Mouse (Mus musculus) spleen, postnatal 10 days (tissue): ENCODE data around the gene Map2k5.

Experiments used
- DNase-seq, 2 experiments: peaks; one replicate each; pipeline ENCODE4 v3.0.0; 2021 to 2022; ENCODE audit warnings: low spot score in 2 of 2

Gene Map2k5

GRCm38 (mm10) chr9:63341761-63342160 lies 35.9 kb downstream of the Map2k5 start:
- DNase-seq, result no peak

DNA sequence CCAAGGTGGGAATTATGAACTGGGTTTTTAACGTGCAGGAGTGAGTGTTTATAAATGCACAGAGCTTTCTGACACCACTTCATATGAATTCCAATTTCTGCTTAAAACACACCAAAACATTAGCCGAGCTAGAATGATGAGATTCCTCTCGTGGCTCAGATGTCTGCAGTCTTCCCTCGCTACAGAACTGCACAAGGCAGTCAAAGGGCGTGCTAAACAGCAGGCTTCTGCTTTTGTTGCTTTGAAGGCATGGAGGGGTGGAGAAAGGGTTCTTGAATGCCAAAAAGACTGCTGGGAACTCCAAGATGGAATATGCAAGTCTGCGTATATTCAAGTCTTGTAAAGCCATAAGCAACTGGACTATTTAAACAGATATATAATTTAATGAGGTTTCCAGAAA lies 38.4 kb downstream of the Map2k5 start:
- no peak for DNase-seq

DNA sequence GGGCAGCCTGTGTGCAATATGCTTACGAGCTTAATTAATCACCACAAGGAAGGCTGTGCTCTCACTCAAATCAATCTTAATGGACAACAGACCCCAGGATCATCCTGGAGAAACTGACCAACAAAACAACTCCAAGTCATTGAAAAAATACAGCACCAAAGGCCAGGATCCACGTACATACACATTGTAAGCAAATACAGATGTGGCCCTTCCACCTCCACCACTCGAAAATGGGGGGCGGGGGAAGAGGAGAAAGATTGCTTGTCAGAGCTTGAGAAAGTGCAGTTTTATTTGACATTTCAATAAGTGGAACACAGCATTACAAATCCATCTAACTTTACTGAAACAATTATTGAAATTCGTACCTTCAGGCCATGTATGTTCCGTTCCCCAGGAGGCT lies 39.0 kb downstream of the Map2k5 start:
- DNase-seq, result no peak

GRCm38 (mm10) chr9:63335816-63336215 lies 41.9 kb downstream of the Map2k5 start:
- no peak for DNase-seq

- DNase-seq, result peak in 1 of 2 experiments; percentile 29
Observed at GRCm38 (mm10) chr9:63333074-63333473, 44.6 kb downstream of the Map2k5 start.

GRCm38 (mm10) chr9:63331246-63331645 lies 46.5 kb downstream of the Map2k5 start:
- DNase-seq, result no peak

- DNase-seq, result no peak
Observed at GRCm38 (mm10) chr9:63328958-63329685, 48.6 kb downstream of the Map2k5 start.

GRCm38 (mm10) chr9:63315231-63315630 lies 62.5 kb downstream of the Map2k5 start:
- DNase-seq, result no peak

GRCm38 (mm10) chr9:63314126-63314525 lies 63.6 kb downstream of the Map2k5 start:
- no peak for DNase-seq

- no peak for DNase-seq
Observed at GRCm38 (mm10) chr9:63309956-63310355, 67.7 kb downstream of the Map2k5 start.

- no peak for DNase-seq
Observed at GRCm38 (mm10) chr9:63309008-63309407, 68.7 kb downstream of the Map2k5 start.

GRCm38 (mm10) chr9:63308441-63308840 lies 69.3 kb downstream of the Map2k5 start:
- DNase-seq, result no peak

- no peak for DNase-seq
Observed at GRCm38 (mm10) chr9:63302511-63302910, 75.2 kb downstream of the Map2k5 start.

GRCm38 (mm10) chr9:63298656-63299055 lies 79.0 kb downstream of the Map2k5 start:
- DNase-seq, result no peak

DNA sequence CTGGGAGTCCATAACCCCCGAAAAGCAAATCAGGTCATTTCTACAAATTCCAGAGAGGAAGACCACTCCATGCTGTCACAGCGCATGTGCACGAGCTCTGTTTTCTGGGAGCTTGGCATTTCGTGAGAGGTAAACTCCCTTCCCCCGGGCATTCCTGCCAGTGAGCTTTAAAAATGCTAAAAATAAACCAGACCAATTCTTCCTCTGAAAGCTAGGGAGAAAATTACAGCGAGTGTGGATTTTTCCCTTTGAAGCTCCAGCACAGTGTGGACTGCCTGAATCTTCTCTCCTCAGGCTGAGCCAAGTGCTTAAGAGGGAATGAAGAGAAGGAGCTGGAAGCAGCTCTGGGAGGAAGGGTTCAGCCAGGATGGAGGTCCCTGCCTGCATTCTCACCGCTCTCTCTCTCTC lies 82.1 kb downstream of the Map2k5 start:
- no peak for DNase-seq

DNA sequence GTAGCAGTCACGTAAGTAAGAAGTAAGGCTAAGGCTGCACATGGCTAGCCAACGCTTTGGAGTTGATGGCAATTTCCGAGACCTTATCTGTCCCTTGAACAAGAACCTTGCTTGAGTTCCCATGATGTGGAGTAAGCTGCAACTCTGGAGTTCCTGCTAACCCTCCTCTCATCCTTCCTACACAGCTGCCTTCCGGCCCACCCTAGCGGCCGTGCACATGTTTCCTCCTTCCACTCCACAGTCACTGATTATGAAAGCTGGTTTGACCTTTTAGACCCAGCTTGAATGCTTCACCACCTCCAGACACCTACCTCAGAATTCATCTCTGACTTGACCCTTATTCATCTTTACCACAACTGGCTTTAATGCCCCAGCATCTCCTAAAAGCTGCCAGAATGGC lies 82.9 kb downstream of the Map2k5 start:
- DNase-seq, result no peak

DNA sequence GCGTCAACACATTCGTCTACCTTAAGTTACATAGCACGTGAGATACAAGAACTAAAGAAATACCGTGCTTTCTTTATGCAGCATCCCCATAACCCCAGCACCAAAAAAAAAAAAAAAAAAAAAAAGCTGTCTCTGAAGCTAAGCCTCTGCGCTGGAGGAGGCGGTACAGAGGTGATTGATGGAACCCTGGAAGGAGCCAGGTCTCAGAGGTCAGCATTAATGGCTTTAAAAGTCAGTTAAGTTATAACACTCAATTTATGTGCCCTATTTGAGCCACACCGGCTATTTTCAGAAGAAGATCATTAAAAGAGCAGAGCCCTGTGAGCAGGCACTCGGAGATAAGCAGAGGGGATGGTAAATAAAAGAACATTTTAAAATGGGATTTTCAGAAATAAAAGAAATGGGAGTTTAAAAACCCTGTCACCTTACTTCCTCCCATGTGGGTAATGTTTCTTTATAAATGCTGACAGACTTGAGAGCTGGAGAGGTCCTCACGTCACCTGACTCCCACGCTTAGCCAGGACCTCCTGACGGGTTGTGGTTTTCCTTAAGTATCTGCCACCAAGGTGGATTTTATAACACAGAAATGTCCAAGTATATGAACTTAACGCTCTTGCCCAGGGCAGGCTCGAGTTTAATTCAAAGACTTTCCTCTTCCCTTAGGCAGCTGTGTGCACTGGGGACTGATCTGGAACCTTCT lies 83.8 kb downstream of the Map2k5 start:
- no peak for DNase-seq

GRCm38 (mm10) chr9:63288676-63289075 lies 89.0 kb downstream of the Map2k5 start:
- no peak for DNase-seq

GRCm38 (mm10) chr9:63284392-63284791 lies 93.3 kb downstream of the Map2k5 start:
- DNase-seq, result no peak

DNA sequence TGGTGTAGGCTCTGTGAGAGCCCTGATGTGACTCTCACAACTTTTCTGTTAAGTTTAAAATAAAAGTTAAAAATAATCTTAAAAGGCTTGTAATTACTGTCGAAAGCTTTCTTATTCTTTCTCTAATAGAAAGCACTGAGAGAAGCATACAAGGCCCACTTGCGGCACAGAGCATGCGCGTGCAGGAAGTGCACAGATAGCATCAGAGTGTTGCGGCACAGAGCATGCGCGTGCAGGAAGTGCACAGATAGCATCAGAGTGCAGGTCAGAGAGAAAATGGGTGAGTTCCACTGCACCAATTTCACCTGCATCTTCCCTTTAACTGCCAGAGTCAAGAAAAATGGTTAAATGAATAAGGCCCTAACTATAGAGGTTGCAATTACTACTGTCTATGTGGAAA lies 95.7 kb downstream of the Map2k5 start:
- DNase-seq, result no peak

DNA sequence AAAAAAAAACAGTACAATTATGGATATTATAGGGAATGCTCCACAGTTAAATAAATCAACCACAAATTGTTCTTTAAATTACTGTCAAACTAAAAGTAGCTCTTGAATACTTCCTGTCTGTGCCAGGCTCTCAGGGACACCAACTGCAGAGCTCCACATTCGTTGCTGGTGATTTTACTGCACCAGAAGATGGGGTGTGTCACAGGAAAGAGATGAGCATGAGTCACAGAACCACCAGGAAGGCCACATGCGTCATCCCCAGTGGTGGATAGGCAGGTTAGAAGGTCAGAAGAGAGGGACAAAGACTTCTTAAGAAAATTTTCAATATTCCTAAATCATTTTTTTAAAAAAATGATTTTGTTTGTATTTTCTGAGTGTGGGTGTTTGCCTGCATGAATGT lies 96.6 kb downstream of the Map2k5 start:
- DNase-seq, result no peak

DNA sequence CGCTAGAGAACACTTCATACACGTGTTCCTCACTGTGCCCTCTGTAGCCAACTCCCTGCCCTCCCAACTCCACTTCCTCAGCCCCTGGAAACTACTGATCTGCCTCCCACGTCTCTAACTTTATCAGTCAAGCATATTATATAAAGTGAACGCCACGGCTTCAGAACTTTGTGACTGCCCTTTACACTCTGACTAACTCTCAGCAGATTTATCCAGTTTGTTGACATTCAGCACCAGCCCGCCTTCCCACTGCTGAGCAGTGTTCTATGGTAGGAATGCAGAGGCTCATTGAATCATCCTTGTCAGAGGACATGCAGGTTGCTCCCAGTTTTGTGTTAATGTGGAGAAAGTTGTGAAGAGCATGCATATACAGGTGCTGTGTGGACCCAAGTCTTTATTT lies 103.9 kb downstream of the Map2k5 start:
- no peak for DNase-seq

DNA sequence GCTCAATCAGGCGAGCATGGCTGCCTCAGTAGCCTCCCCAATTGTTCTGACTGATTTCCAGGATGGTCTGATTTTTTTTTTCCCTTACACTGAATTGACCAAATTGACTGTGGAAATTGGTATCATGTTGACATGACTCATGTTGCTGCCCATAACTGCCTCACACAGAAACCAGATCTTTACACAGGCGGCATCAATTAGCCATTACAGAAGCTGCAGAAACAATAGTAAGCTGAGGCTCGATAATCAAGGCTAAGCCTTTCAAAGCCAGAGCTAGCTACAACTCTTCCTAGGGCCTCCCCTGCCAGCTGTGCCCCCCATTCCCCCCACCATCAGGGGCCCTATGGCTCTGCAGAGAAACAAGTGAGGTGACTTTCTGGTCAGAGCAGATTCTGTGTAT lies 107.9 kb downstream of the Map2k5 start:
- no peak for DNase-seq
